Mouse (Mus musculus): Measurements from ENCODE around the gene Hnrnpf. TPM values are rescaled to one million over a fixed set of nuclear protein-coding genes. Genes with fewer than 3 reads are reported as not detected.
"Not testable (repeated sequence)": the region's sequence is repeated elsewhere in the genome, so short reads cannot be mapped to it uniquely, and the experiment has no call there.

Gene Hnrnpf
- polyA plus RNA-seq, 1 experiment from 2014 or later, result 823 TPM

GRCm38 (mm10) chr6:117871034-117871433 lies 29.1 kb upstream of the Hnrnpf start:
- Histone ChIP-seq H3K27me3 (ENCODE audit: control insufficient read depth, insufficient read depth, low read length) (no peaks in the 10 kb centered on the region), H3K27ac (ENCODE audit: low read depth, low read length) (no peak overlapping the region), H3K4me3 (ENCODE audit: low read length) (no peak overlapping the region), H3K9ac (ENCODE audit: low read depth, low read length) (no peak overlapping the region), H3K9me3 (ENCODE audit: control insufficient read depth, low read length) (no peaks in the 10 kb centered on the region), H3K4me2 (replicated peaks; ENCODE audit: low read depth, low read length) (no peak overlapping the region), H3K36me3 (ENCODE audit: control insufficient read depth, insufficient read depth, low read length) (no peaks in the 10 kb centered on the region), H3K4me1 (ENCODE audit: control insufficient read depth, insufficient read depth, low read length) (no peaks in the 10 kb centered on the region)
- whole genome bisulfite sequencing, result 72% methylated on average over 14 of the region's 14 CpGs
- no peak for ATAC-seq (ENCODE audit: low FRiP score, low TSS enrichment)

GRCm38 (mm10) chr6:117873450-117873849 lies 26.7 kb upstream of the Hnrnpf start:
- not testable (repeated sequence) for H3K9me3 ChIP-seq (ENCODE audit: control insufficient read depth, low read length); H3K4me3 ChIP-seq (ENCODE audit: low read length); H3K27me3 ChIP-seq (ENCODE audit: control insufficient read depth, insufficient read depth, low read length); H3K4me2 ChIP-seq (replicated peaks; ENCODE audit: low read depth, low read length); H3K4me1 ChIP-seq (ENCODE audit: control insufficient read depth, insufficient read depth, low read length); H3K27ac ChIP-seq (ENCODE audit: low read depth, low read length); ATAC-seq (ENCODE audit: low FRiP score, low TSS enrichment); H3K9ac ChIP-seq (ENCODE audit: low read depth, low read length); H3K36me3 ChIP-seq (ENCODE audit: control insufficient read depth, insufficient read depth, low read length)
- 93% methylated on average over 7 of the region's 7 CpGs for WGBS

- H3K36me3 ChIP-seq (ENCODE audit: control insufficient read depth, insufficient read depth, low read length), result no peaks in the 10 kb centered on the region
- H3K9me3 ChIP-seq (ENCODE audit: control insufficient read depth, low read length), result no peaks in the 10 kb centered on the region
- no peak overlapping the region for H3K9ac ChIP-seq (ENCODE audit: low read depth, low read length)
- 71% methylated on average over 3 of the region's 3 CpGs for WGBS
- H3K4me1 ChIP-seq (ENCODE audit: control insufficient read depth, insufficient read depth, low read length), result no peaks in the 10 kb centered on the region
- ATAC-seq (ENCODE audit: low FRiP score, low TSS enrichment), result no peak
- no peak overlapping the region for H3K4me3 ChIP-seq (ENCODE audit: low read length)
- no peak overlapping the region for H3K4me2 ChIP-seq (replicated peaks; ENCODE audit: low read depth, low read length)
- no peaks in the 10 kb centered on the region for H3K27me3 ChIP-seq (ENCODE audit: control insufficient read depth, insufficient read depth, low read length)
- no peak overlapping the region for H3K27ac ChIP-seq (ENCODE audit: low read depth, low read length)
Measured at GRCm38 (mm10) chr6:117874621-117875281, 25.4 kb upstream of the Hnrnpf start.

GRCm38 (mm10) chr6:117878700-117879407 lies 21.3 kb upstream of the Hnrnpf start:
- no peaks in the 10 kb centered on the region for H3K9me3 ChIP-seq (ENCODE audit: control insufficient read depth, low read length)
- H3K4me3 ChIP-seq (ENCODE audit: low read length), result peak overlapping the region; percentile 50
- H3K27ac ChIP-seq (ENCODE audit: low read depth, low read length), result peak overlapping the region; percentile 98
- no peaks in the 10 kb centered on the region for H3K36me3 ChIP-seq (ENCODE audit: control insufficient read depth, insufficient read depth, low read length)
- no peaks in the 10 kb centered on the region for H3K27me3 ChIP-seq (ENCODE audit: control insufficient read depth, insufficient read depth, low read length)
- peak overlapping the region; percentile 60 for H3K4me2 ChIP-seq (replicated peaks; ENCODE audit: low read depth, low read length)
- H3K9ac ChIP-seq (ENCODE audit: low read depth, low read length), result peak overlapping the region; percentile 77
- peaks cover 8% of the 10 kb centered on the region for H3K4me1 ChIP-seq (ENCODE audit: control insufficient read depth, insufficient read depth, low read length)
- ATAC-seq (ENCODE audit: low FRiP score, low TSS enrichment), result peak; percentile 88
- WGBS, result 14% methylated on average over 26 of the region's 26 CpGs

- Histone ChIP-seq H3K9me3 (ENCODE audit: control insufficient read depth, low read length) (no peaks in the 10 kb centered on the region), H3K27ac (ENCODE audit: low read depth, low read length) (peak overlapping the region; percentile 98), H3K4me3 (ENCODE audit: low read length) (peak overlapping the region; percentile 50), H3K4me1 (ENCODE audit: control insufficient read depth, insufficient read depth, low read length) (peaks cover 8% of the 10 kb centered on the region), H3K9ac (ENCODE audit: low read depth, low read length) (peak overlapping the region; percentile 77), H3K27me3 (ENCODE audit: control insufficient read depth, insufficient read depth, low read length) (no peaks in the 10 kb centered on the region), H3K4me2 (replicated peaks; ENCODE audit: low read depth, low read length) (peak overlapping the region; percentile 60), H3K36me3 (ENCODE audit: control insufficient read depth, insufficient read depth, low read length) (no peaks in the 10 kb centered on the region)
- ATAC-seq (ENCODE audit: low FRiP score, low TSS enrichment), result peak; percentile 94
- WGBS, result under 1% methylated on average over 67 of the region's 67 CpGs
Measured at GRCm38 (mm10) chr6:117879408-117880115, 20.6 kb upstream of the Hnrnpf start.

GRCm38 (mm10) chr6:117880394-117880838 lies 19.7 kb upstream of the Hnrnpf start:
- peak overlapping the region; percentile 60 for H3K4me2 ChIP-seq (replicated peaks; ENCODE audit: low read depth, low read length)
- WGBS, result 37% methylated on average over 3 of the region's 3 CpGs
- no peak for ATAC-seq (ENCODE audit: low FRiP score, low TSS enrichment)
- H3K4me1 ChIP-seq (ENCODE audit: control insufficient read depth, insufficient read depth, low read length), result peaks cover 8% of the 10 kb centered on the region
- peak overlapping the region; percentile 77; the same call in 1 of the 2 replicates for H3K9ac ChIP-seq (ENCODE audit: low read depth, low read length)
- no peaks in the 10 kb centered on the region for H3K27me3 ChIP-seq (ENCODE audit: control insufficient read depth, insufficient read depth, low read length)
- H3K36me3 ChIP-seq (ENCODE audit: control insufficient read depth, insufficient read depth, low read length), result no peaks in the 10 kb centered on the region
- H3K4me3 ChIP-seq (ENCODE audit: low read length), result peak overlapping the region; percentile 50
- peak overlapping the region; percentile 98 for H3K27ac ChIP-seq (ENCODE audit: low read depth, low read length)
- no peaks in the 10 kb centered on the region for H3K9me3 ChIP-seq (ENCODE audit: control insufficient read depth, low read length)

- no peak overlapping the region for H3K4me2 ChIP-seq (replicated peaks; ENCODE audit: low read depth, low read length)
- 79% methylated on average over 7 of the region's 7 CpGs for WGBS
Measured at GRCm38 (mm10) chr6:117881229-117881628, 18.9 kb upstream of the Hnrnpf start.

GRCm38 (mm10) chr6:117881997-117882396 lies 18.1 kb upstream of the Hnrnpf start:
- WGBS, result 78% methylated on average over 7 of the region's 7 CpGs
- H3K4me1 ChIP-seq (ENCODE audit: control insufficient read depth, insufficient read depth, low read length), result peaks cover 8% of the 10 kb centered on the region
- H3K9me3 ChIP-seq (ENCODE audit: control insufficient read depth, low read length), result no peaks in the 10 kb centered on the region
- H3K36me3 ChIP-seq (ENCODE audit: control insufficient read depth, insufficient read depth, low read length), result no peaks in the 10 kb centered on the region
- H3K4me3 ChIP-seq (ENCODE audit: low read length), result no peak overlapping the region
- no peak overlapping the region for H3K27ac ChIP-seq (ENCODE audit: low read depth, low read length)
- H3K4me2 ChIP-seq (replicated peaks; ENCODE audit: low read depth, low read length), result no peak overlapping the region
- H3K9ac ChIP-seq (ENCODE audit: low read depth, low read length), result no peak overlapping the region
- H3K27me3 ChIP-seq (ENCODE audit: control insufficient read depth, insufficient read depth, low read length), result no peaks in the 10 kb centered on the region
- ATAC-seq (ENCODE audit: low FRiP score, low TSS enrichment), result no peak

More at GRCm38 (mm10) chr6:117881229-117881628, 18.9 kb upstream of the Hnrnpf start:
- no peaks in the 10 kb centered on the region for H3K27me3 ChIP-seq (ENCODE audit: control insufficient read depth, insufficient read depth, low read length)
- no peak overlapping the region for H3K9ac ChIP-seq (ENCODE audit: low read depth, low read length)
- peaks cover 8% of the 10 kb centered on the region for H3K4me1 ChIP-seq (ENCODE audit: control insufficient read depth, insufficient read depth, low read length)
- no peak for ATAC-seq (ENCODE audit: low FRiP score, low TSS enrichment)
- H3K4me3 ChIP-seq (ENCODE audit: low read length), result no peak overlapping the region
- H3K36me3 ChIP-seq (ENCODE audit: control insufficient read depth, insufficient read depth, low read length), result no peaks in the 10 kb centered on the region
- H3K9me3 ChIP-seq (ENCODE audit: control insufficient read depth, low read length), result no peaks in the 10 kb centered on the region
- H3K27ac ChIP-seq (ENCODE audit: low read depth, low read length), result no peak overlapping the region

- H3K4me3 ChIP-seq (ENCODE audit: low read length), result no peak overlapping the region
- H3K27ac ChIP-seq (ENCODE audit: low read depth, low read length), result no peak overlapping the region
- no peaks in the 10 kb centered on the region for H3K27me3 ChIP-seq (ENCODE audit: control insufficient read depth, insufficient read depth, low read length)
- peaks cover 3% of the 10 kb centered on the region for H3K4me1 ChIP-seq (ENCODE audit: control insufficient read depth, insufficient read depth, low read length)
- no peak overlapping the region for H3K4me2 ChIP-seq (replicated peaks; ENCODE audit: low read depth, low read length)
- 86% methylated on average over 2 of the region's 2 CpGs for WGBS
- H3K36me3 ChIP-seq (ENCODE audit: control insufficient read depth, insufficient read depth, low read length), result no peaks in the 10 kb centered on the region
- H3K9ac ChIP-seq (ENCODE audit: low read depth, low read length), result no peak overlapping the region
- no peaks in the 10 kb centered on the region for H3K9me3 ChIP-seq (ENCODE audit: control insufficient read depth, low read length)
- no peak for ATAC-seq (ENCODE audit: low FRiP score, low TSS enrichment)
Measured at GRCm38 (mm10) chr6:117885943-117886342, 14.2 kb upstream of the Hnrnpf start.

Data from kidney, embryonic 14.5 days (tissue).